Mouse (Mus musculus): ENCODE measurements around the gene Mslnl. TPM values are rescaled to one million over a fixed set of nuclear protein-coding genes. Genes with fewer than 3 reads are reported as not detected.
A peak's percentile ranks its signal among the peaks of the same experiment; 100 is the strongest.
"Not testable (repeated sequence)": the region's sequence is repeated elsewhere in the genome, so short reads cannot be mapped to it uniquely, and the experiment has no call there.

The Mslnl gene
- total RNA-seq (2021), result not detected

- no peak for DNase-seq
Observed at GRCm38 (mm10) chr17:25735745-25736144, at the start of gene Mslnl. Gene Mslnl (plus strand): TSS chr17:25736042.

DNA sequence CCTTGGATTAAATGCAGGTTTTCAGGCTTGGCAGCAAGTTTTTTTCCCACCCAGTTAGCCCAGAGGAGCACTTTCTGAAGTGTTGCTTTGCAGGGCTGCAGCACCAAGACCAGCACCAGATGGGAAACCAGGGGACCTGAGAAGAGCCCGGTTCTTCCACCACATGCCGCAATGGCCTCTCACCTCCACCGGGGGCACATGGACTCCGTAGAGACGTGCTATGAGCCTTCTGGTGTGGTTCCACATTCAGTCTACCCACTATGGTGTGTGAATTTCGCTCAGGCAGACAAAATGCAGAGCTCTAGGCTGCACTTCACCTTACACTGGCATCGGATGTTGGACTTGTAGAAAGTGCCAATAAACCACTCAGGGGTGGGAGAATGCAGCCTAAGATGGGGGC is 49.5 kb upstream of the Mslnl start:
- no peak for DNase-seq

DNA sequence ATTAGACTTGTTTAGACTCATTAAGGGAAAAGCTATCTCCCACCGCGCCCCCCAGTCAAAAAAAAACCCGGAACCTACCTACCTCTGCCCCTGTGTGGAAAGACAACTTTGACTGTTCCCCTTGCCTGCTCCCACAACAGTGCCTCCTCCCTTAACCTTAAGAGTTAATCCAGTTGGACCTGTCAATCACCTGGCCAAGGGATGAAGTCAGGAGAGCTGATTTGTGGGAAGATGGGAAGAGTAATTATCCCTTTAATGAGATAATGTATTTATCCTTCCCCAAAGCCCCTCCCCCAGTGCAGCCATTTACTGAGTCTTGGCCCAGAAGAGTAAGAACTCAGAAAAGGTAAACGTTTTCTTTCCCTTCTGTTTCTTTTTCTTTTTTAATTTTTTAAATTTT is 46.9 kb upstream of the Mslnl start:
- DNase-seq, result no peak

DNA sequence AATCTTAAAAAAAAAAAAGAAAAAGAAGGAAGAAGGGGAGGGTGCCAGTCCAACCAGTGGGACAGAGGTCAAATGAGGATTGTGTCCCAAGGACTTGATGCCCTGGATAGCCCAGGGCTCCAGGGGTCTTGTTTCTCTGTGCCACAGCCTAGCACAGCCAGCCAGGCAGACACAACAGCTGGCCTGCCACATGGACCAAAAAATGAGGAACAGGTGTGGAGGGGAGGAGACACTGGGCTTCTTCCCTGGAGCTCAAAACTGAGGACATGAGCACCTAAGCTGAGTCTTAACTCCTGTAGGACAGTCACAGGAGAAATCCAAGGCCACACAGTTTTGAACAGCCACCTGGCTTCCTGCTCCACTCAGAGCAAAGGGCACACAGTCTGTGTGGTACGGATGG is 39.6 kb upstream of the Mslnl start:
- no peak for DNase-seq

DNA sequence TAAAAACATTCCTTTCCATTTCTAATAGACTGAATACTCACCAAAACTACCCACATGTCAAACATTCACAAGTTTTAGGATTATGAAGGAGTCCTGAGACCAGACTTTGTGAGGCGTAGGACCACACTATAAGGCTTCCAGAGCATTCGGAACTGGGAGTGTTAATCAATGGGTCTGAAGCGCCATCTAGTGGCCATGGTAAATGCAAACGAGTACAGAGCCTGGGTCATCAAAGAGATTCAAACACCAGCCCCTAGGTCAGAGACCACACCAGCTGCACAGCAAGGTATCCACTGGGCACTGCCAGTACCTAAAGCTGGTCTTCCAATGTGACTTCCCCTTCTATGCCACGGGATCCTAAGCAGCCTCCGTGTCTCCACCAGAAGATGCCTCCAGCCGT is 37.4 kb upstream of the Mslnl start:
- peak; percentile 82 for DNase-seq

- no peak for DNase-seq
Observed at GRCm38 (mm10) chr17:25700863-25701496, 34.9 kb upstream of the Mslnl start.

- DNase-seq, result no peak
Observed at GRCm38 (mm10) chr17:25709994-25710393, 25.8 kb upstream of the Mslnl start.

DNA sequence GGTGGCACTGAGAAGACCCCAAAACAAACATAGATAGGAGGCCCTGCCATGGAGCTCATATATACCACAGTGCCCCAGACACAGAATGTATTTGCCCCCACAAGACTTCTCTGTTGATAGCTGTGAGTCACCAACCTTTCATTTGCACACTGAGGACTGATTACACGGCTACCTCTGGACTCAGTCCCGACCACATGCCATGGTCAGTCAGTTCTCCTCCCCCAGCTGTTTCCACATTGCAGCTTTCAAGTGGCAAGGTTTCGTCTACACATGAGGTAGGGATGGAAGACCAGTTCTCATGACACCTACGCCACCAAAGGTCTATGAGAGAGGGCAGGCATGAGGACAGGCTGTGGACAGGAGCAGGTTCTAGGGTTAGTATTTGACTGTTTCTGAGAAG is 24.7 kb upstream of the Mslnl start:
- DNase-seq, result no peak

DNA sequence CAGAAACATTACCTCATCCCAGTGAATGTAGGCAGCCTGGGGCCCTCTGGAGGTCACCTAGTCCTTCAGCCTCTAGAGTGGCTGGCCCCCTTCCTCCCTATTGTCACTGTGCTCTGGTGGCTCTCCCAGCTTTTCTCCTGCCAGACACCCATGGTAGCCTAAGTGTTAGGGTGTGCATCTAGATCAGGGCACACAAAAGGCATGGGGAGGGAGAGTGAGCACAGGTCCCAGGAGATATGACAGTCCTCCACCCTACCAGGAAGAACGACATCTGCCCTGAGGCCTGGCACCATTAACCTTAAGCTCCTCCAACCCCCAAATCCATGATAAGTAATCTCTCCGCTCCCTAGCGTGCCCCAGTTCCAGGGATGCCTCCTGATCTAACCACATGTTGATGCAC is 20.2 kb upstream of the Mslnl start:
- no peak for DNase-seq

GRCm38 (mm10) chr17:25716130-25716529 is 19.7 kb upstream of the Mslnl start:
- no peak for DNase-seq

- no peak for DNase-seq
Observed at GRCm38 (mm10) chr17:25716711-25717637, 18.9 kb upstream of the Mslnl start, which contains the start of gene Gng13. Gene Gng13 (plus strand): TSS chr17:25717171.

DNA sequence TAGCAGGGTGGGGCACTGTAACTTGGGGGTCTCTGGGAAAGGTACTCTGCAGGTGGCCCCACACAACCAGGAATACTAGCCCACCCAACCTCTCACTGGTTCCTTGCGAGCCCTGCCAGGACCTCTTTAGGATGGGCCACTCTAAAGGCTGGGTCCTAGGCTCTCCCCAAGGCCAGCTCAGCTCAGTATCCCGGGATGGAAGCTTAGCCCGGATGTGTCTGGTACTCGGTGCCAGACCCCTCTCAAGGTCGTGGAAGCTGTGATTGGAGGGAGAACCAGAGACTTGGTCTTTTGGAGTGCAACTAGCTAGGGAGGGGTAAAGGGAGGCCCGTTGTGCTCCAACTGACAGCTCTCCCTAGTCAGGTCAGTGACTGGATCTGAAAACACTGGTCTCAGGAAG is 18.2 kb upstream of the Mslnl start:
- DNase-seq, result no peak

- no peak for DNase-seq
Observed at GRCm38 (mm10) chr17:25721476-25721875, 14.4 kb upstream of the Mslnl start.

DNA sequence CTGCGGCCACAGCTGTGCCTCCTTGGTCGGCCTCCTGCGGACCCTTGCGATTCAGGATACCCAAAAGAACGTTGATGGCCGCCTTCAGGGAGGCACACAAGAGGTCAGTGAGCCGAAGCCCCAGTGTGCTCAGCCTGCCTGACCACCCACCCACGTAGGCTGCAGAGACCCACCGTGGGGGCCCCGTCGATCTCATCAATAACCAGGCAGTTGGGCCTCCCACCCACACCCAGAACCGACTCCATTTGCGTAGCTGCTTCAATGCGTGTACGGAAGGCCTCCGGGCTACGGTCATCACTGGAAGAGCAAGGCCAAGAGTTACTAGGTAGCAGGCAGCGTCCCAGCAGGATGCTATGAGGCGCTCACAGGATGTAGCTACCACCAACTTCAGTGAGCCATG is 12.4 kb upstream of the Mslnl start:
- DNase-seq, result no peak

DNA sequence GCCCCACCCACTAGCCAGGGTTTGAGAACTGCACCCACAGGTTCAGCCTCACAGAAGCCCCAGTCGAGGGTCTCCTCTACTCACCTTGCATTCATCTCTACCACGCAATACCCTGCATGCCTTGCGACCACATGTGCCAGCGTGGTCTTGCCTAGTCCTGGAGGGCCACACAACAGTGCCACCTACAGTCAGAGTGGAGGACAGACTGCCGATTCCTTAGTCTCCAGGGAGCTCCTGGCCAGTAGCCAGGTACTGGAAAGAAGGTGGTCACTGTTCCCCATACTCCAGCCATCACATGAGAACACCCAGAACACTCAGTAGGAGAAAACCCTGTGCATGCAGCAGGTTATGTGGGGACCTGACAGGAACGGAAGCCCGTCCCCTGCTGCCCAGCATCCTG is 11.9 kb upstream of the Mslnl start:
- DNase-seq, result no peak

DNA sequence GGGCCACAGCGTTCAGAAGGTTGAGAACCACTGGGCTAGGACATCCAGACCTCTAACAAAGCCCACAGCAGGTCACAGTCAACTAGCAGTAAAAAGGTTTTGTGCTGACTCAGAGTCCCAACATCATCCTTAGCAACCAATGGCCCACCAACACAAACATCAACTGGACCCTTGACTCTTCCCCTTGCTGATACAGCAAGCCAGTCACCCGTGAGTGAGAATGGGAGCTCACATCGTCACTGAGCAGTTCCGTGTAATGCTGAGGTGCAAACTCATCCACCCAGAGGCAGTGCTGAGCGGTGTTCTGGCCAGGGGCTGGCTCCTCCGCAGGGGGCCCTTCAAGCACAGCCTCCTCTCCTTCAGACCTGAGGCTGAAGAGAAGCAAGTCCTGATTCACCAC is 10.6 kb upstream of the Mslnl start:
- no peak for DNase-seq

DNA sequence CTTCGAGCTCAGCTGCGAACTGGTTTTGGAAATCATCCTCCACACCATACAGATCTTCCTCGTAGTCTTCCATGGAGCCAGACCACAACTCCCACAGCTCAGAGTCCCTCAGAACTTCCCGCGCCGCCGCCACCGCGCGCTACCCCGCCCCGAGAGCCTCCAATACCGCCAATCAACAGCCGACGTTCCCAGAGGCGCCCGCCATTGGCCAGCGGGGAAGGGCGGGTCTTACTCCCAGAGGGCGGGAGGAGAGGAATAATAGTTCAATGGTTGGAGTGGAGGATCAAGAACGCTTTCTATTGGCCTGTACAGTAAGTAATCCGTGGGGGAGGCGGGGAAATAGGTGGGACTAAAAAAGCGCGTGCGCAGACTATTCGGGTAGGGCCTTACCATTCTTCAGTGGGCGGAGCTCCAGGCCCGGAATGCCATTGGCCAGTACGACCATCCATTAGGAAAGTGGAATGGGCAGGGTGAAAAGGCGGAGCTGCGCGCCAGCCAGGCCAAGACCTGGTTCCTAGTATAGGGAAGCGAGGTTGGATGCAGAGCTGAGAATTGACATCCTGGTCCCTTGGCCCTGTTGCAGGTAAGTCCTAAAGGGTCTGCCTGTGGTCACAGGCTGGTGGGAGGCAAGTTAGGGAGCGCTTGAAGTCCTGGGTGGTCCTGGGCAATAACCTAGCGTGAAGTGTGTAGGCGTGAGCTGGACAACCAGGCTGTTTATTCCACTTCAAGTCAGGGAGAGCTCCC is 8.4 kb upstream of the Mslnl start, which contains the start of the genes Chtf18 and Rpusd1:
Gene Chtf18 (minus strand): TSS at position 155 of the 744 bp plus-strand sequence.
Gene Rpusd1 (plus strand): TSS at position 406 of the 744 bp plus-strand sequence.
- peak; percentile 99 for DNase-seq

DNA sequence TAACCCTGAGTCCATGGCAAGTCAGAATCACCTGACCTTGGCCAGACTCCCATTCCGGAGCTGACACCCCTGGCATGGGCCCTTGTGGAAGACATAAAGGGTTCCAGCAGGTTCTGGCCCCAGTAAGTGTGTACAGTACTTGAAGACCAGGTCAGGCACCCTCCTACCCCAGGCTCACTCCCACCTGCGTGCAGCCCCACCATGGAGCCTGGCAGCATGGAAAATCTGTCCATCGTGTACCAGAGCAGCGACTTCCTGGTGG is 7.9 kb upstream of the Mslnl start:
- peak; percentile 42 for DNase-seq

DNA sequence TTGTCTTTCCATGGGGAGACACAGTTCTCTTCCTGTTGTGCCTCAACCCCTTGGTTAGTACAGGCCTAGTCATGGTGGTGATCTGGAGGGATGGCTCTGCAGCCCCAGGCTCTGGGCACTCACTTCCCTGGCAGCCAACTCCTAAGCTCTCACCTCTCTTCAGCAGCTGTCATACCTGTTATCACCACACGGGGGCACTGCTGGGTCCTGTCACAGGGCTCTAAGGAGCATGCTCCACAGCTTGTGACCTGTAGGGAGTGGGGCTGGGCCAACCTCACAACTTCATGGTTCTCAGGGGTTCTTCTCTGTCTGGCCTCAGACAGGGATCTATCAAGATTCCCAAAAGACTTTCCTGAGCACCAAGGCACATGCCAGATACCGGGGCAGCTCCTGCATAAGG is 3.8 kb upstream of the Mslnl start:
- peak; percentile 91 for DNase-seq

- no peak for DNase-seq
Observed at GRCm38 (mm10) chr17:25735246-25735645, 596 bp upstream of the Mslnl start.

DNA sequence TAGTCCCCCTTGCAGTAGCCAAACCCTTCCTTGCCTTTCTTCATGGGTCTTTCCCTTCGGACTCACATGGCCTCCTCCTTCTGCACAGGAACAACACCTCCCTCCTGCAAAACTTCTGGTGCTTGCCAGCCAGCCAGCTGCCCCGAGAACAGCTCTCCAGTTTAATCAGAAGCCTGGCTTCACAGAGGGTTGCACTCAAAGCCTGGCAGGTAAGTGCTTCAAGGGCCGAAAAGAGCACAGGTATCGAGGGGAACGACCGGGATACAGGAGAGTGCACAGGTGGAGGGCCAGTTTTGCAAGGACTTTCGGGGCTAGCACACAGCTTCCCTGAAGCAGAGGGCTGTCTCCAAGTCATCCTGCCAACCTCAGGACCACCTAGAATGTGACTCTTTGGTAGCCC is 3.0 kb downstream of the Mslnl start:
- no peak for DNase-seq

DNA sequence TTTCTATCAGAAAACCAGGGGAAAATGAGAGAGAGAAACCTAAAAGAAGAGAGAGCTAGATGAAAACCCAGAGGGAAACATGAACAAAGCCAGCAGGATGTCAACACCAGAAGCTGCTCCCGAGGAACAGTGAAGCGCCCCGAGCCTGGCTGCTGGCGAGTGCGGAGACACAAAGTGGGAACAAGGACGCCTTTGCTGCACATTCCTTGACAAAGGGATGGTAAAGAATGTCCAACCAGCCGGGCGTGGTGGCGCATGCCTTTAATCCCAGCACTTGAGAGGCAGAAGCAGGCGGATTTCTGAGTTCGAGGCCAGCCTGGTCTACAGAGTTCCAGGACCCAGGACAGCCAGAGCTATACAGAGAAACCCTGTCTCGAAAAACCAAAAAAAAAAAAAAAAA is 5.6 kb downstream of the Mslnl start:
- DNase-seq, result not testable (repeated sequence)

GRCm38 (mm10) chr17:25743831-25744230 is 8.0 kb downstream of the Mslnl start:
- DNase-seq, result no peak
